Mouse (Mus musculus) embryonic facial prominence, embryonic 10.5 days (tissue): ENCODE results near the gene Gm11214. TPM values are rescaled to one million over a fixed set of nuclear protein-coding genes. Genes with fewer than 3 reads are reported as not detected.
A peak's percentile ranks its signal among the peaks of the same experiment; 100 is the strongest.

ENCODE experiments used
- DNase-seq: peaks from one replicate; pipeline ENCODE4 v3.0.0-alpha.2; 2017; ENCODE audit warnings: low spot score
- H3K27ac ChIP-seq: fragments of 300-500 bp; sonication (generic); replicated peaks from 2 replicates; pipeline ENCODE4 v1.5.1; 2016; ENCODE audit warnings: mild to moderate bottlenecking
- H3K27me3 ChIP-seq: fragments of 300-500 bp; sonication (generic); replicated peaks from 2 replicates; pipeline ENCODE4 v1.6.1; 2016; ENCODE audit warnings: low read depth, mild to moderate bottlenecking; ENCODE audit not compliant: poor library complexity, severe bottlenecking
- H3K36me3 ChIP-seq: fragments of 300-500 bp; sonication (generic); replicated peaks from 2 replicates; pipeline ENCODE4 v1.6.1; 2016; ENCODE audit warnings: mild to moderate bottlenecking, moderate library complexity
- H3K4me1 ChIP-seq: fragments of 300-500 bp; sonication (generic); 2 replicates; pipeline ENCODE4 v1.6.1; 2016
- H3K4me3 ChIP-seq: fragments of 300-500 bp; sonication (generic); 2 replicates; pipeline ENCODE4 v1.5.1; 2016; ENCODE audit warnings: mild to moderate bottlenecking, moderate library complexity
- H3K9me3 ChIP-seq: fragments of 300-500 bp; sonication (generic); 2 replicates; pipeline ENCODE4 v1.6.1; 2016; ENCODE audit warnings: mild to moderate bottlenecking
- WGBS: fragments of 180-500 bp; shearing (Covaris S2); methylation state at CpG from one replicate; pipeline ENCODE4 v1.1.7; 2016; 5-methylcytosine and 5-hydroxymethylcytosine counted together
- polyA plus RNA-seq: library from polyadenylated mRNA; unstranded; fragments of >200 nt; fragmentation: Nextera tagmentation; extraction: Ambion mirVana; gene quantifications from 2 replicates; pipeline ENCODE4 v1.2.1, GENCODE M21; 2016

Gene Gm11214
- polyA plus RNA-seq, 1 experiment from 2014 or later: not detected

- H3K4me1 ChIP-seq: no peaks in the 10 kb centered on the region
- H3K4me3 ChIP-seq: no peak overlapping the region
- no peak overlapping the region for H3K27ac ChIP-seq
- H3K36me3 ChIP-seq: no peaks in the 10 kb centered on the region
- DNase-seq: no peak
- no peaks in the 10 kb centered on the region for H3K27me3 ChIP-seq
- H3K9me3 ChIP-seq: no peaks in the 10 kb centered on the region
Measured at GRCm38 (mm10) chr4:63643956-63644726, 19.0 kb downstream of the Gm11214 start.

GRCm38 (mm10) chr4:63639842-63640241, 23.3 kb downstream of the Gm11214 start:
- no peaks in the 10 kb centered on the region for H3K4me1 ChIP-seq
- no peaks in the 10 kb centered on the region for H3K27me3 ChIP-seq
- H3K36me3 ChIP-seq: no peaks in the 10 kb centered on the region
- H3K9me3 ChIP-seq: no peaks in the 10 kb centered on the region
- H3K27ac ChIP-seq: no peak overlapping the region
- no peak overlapping the region for H3K4me3 ChIP-seq
- 80% methylated on average over 2 of the region's 2 CpGs for WGBS
- DNase-seq: no peak

GRCm38 (mm10) chr4:63638603-63639002, 24.6 kb downstream of the Gm11214 start:
- Histone ChIP-seq H3K27ac (no peak overlapping the region), H3K27me3 (no peaks in the 10 kb centered on the region), H3K4me3 (no peak overlapping the region), H3K4me1 (no peaks in the 10 kb centered on the region), H3K9me3 (no peaks in the 10 kb centered on the region), H3K36me3 (no peaks in the 10 kb centered on the region)
- WGBS: 65% methylated on average over 1 of the region's 1 CpGs
- no peak for DNase-seq

- H3K27me3 ChIP-seq: no peaks in the 10 kb centered on the region
- H3K36me3 ChIP-seq: no peaks in the 10 kb centered on the region
- H3K4me1 ChIP-seq: no peaks in the 10 kb centered on the region
- no peak for DNase-seq
- H3K9me3 ChIP-seq: no peaks in the 10 kb centered on the region
- no peak overlapping the region for H3K27ac ChIP-seq
- H3K4me3 ChIP-seq: no peak overlapping the region
- WGBS: 84% methylated on average over 2 of the region's 2 CpGs
Measured at GRCm38 (mm10) chr4:63633181-63633580, 30.0 kb downstream of the Gm11214 start.

- no peak overlapping the region for H3K4me3 ChIP-seq
- no peak overlapping the region for H3K27ac ChIP-seq
- H3K36me3 ChIP-seq: no peaks in the 10 kb centered on the region
- H3K27me3 ChIP-seq: no peaks in the 10 kb centered on the region
- DNase-seq: no peak
- no peaks in the 10 kb centered on the region for H3K9me3 ChIP-seq
- 87% methylated on average over 8 of the region's 8 CpGs for WGBS
- H3K4me1 ChIP-seq: no peaks in the 10 kb centered on the region
Measured at GRCm38 (mm10) chr4:63627111-63627510, 36.1 kb downstream of the Gm11214 start.

GRCm38 (mm10) chr4:63625563-63626080, 37.6 kb downstream of the Gm11214 start:
- Histone ChIP-seq H3K27ac (no peak overlapping the region), H3K9me3 (no peaks in the 10 kb centered on the region), H3K36me3 (no peaks in the 10 kb centered on the region), H3K4me3 (no peak overlapping the region), H3K4me1 (no peaks in the 10 kb centered on the region), H3K27me3 (no peaks in the 10 kb centered on the region)
- WGBS: 72% methylated on average over 3 of the region's 3 CpGs
- no peak for DNase-seq

- 58% methylated on average over 5 of the region's 5 CpGs for WGBS
- H3K4me3 ChIP-seq: no peak within 1 kb of the TSS
- H3K4me1 ChIP-seq: no peaks in the 10 kb centered on the region
- peak; percentile 64 for DNase-seq
- H3K36me3 ChIP-seq: no peaks in the 10 kb centered on the region
- H3K27me3 ChIP-seq: no peaks in the 10 kb centered on the region
- no peaks in the 10 kb centered on the region for H3K9me3 ChIP-seq
- no peak within 1 kb of the TSS for H3K27ac ChIP-seq
Measured at GRCm38 (mm10) chr4:63622378-63622835, 40.8 kb downstream of the Gm11214 start, which contains the start of gene Tex48. Tex48 (minus strand) TSS chr4:63622428.

GRCm38 (mm10) chr4:63621861-63622260, 41.3 kb downstream of the Gm11214 start:
- Histone ChIP-seq H3K4me1 (no peaks in the 10 kb centered on the region), H3K36me3 (no peaks in the 10 kb centered on the region), H3K4me3 (no peak overlapping the region), H3K27me3 (no peaks in the 10 kb centered on the region), H3K27ac (no peak overlapping the region), H3K9me3 (no peaks in the 10 kb centered on the region)
- DNase-seq: no peak
- WGBS: 80% methylated on average over 2 of the region's 2 CpGs

Other genes starting within 250 kb of the Gm11214 start
- 4.2 and 7.5 TPM in 2 replicates for gene Whrn, start 167.4 kb downstream of the Gm11214 start, polyA plus RNA-seq
- gene Atp6v1g1, start 118.6 kb downstream of the Gm11214 start, polyA plus RNA-seq: 244 and 267 TPM in 2 replicates
- gene Tmem268, start 104.6 kb downstream of the Gm11214 start, polyA plus RNA-seq: 10.2 and 10.6 TPM in 2 replicates
- not detected in 2 replicates for gene Gm11213, start 58.1 kb downstream of the Gm11214 start, polyA plus RNA-seq
- not detected in 2 replicates for gene Tex48, start 41.0 kb downstream of the Gm11214 start, polyA plus RNA-seq
- not detected in 2 replicates for gene Tnfsf15, start 81.7 kb upstream of the Gm11214 start, polyA plus RNA-seq
- not detected in 2 replicates for gene Tnfsf8, start 198.0 kb upstream of the Gm11214 start, polyA plus RNA-seq